Mouse (Mus musculus) erythroid progenitor cell, adult 5-6 weeks (primary cell): ENCODE measurements around the gene Upp2. TPM values are rescaled to one million over a fixed set of nuclear protein-coding genes. Genes with fewer than 3 reads are reported as not detected.

Experiments used
- ATAC-seq: replicated peaks from 2 replicates; pipeline ENCODE4 v1.8.0; 2016; ENCODE audit warnings: moderate number of reproducible peaks, mild to moderate bottlenecking, moderate TSS enrichment, inconsistent platforms; ENCODE audit not compliant: poor library complexity, low FRiP score, severe bottlenecking
- total RNA-seq, 2 experiments: library from RNA; stranded (forward) in 1 of 2; stranded (reverse) in 1 of 2; fragments of 150-400 nt in 1 of 2; fragments of 186-747, 209-891 nt in 1 of 2; gene quantifications; 2 replicates each; pipeline versions ENCODE4 v1.2.3 to v1.2.4; 2015 to 2017; ENCODE audit warnings: low replicate concordance in 2 of 2

The Upp2 gene
- total RNA-seq (2015; ENCODE audit: low replicate concordance) (not detected in 2 replicates), total RNA-seq (2017; ENCODE audit: low replicate concordance) (2.7 TPM in 1 of 2 replicates, not detected in the other)

DNA sequence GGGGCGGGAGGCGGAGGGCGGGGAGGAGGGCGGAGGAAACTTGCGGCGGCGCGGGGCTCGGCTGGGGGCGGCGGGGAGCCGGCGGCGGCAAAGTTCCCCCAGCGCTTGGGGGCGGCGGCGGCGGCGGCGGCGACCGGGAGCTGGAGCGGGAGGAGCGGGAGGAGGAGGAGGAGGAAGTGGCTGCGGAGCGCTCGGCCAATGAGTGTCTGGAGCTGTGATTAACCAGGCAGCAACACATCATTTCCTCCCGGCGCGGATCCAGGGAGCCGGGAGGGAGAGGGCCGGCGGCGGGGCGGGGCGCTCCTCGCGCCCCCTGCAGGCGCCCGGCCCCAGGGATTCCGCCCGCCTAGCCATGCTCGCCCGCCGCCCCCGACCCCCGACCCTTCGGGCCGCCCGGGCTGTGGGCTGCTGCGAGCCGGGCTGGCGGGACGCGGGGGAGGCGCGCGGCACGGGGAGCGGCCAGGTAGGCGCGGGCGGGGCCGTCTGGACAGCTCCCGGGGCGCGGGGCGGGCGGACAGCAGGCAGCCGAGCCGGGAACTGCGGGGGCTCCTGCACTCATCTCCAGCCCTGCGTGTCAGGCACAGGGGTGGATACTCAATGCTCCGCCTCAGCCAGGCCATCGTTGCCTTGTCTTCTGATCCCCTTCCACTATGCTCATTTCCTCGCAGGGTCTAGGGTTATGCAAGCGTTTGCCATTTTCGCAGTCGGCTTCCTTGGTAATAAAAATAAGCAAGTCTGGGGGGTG lies at the start of gene Upp2, which contains the start of gene Acvr1:
Upp2 (plus strand) TSS at position 233 of the 745 bp plus-strand sequence.
Acvr1 (minus strand) TSS at position 92 of the 745 bp plus-strand sequence.
- no peak for ATAC-seq

DNA sequence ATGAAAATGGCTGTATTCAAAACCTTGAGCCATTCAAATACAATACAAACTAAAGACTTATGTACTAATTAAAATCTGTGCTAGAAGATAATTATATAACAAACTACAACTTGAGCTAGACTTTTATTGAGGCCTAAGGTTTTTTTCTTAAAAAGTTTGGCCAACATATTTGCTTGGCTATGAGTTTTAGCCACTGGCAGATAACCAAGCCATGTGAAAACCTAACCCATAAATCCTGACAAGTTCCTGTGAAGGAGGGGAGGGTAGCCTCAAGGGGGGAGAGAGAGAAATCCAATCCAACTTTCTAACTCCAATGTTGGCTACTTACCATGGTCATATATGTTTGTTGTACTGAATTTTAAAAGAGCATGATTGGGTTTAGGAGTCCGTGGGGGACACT lies 48.6 kb upstream of the Upp2 start:
- ATAC-seq = no peak

DNA sequence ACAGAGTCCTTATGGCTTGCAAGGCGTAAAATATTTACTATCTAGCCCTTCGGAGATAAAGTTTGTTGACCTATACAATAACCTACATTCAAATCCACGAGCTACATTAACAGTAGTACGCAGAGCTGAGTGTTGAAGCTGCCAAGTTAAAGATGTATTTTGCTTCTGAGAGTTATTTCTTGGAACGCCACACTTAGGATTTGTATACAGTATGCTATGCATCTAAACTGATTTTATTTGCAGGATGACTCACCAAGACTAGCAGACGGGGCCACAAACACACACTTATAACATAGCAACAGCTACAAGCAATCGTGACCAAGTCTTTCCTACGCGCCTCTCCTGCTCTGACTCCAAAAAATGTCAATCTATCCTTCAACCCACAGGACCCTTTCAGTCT lies 46.4 kb upstream of the Upp2 start:
- ATAC-seq = no peak

DNA sequence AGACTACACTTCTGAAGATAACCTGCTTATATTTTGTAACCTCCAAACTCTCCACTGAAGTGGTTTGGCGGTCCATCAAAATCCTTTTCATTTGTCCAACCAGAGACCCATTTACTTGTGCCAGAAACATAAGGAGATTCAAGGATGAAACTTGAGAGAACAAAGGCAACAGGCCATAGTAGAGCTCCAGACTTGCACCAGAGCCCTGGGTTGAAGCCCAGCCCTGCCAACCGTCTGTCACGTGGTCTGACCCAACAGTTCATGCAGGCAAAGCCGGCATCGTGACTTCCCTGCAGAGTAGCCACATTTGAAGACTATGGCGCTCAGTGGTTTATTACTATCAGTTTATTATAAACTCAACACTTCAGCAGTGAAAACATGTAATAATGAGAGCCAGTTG lies 45.5 kb upstream of the Upp2 start:
- ATAC-seq = no peak

DNA sequence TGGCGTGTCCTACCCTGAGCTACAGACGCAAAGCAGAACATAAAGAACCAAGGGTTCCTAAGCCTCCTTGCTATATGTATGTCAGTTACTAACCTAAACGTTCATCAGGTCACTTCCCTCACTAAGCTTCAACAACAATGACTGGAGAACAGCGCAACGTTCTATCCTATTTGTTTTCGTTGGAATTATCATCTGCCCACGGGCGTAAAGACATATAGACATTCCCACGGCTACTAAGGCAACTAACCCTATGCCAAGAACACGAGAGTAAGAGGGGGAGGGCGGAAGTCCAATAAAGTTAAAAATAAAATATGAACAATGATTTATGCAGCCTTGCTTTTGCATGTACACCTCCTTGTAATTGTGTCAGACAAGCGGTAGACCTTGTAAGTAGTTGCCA lies 44.0 kb upstream of the Upp2 start:
- no peak for ATAC-seq

DNA sequence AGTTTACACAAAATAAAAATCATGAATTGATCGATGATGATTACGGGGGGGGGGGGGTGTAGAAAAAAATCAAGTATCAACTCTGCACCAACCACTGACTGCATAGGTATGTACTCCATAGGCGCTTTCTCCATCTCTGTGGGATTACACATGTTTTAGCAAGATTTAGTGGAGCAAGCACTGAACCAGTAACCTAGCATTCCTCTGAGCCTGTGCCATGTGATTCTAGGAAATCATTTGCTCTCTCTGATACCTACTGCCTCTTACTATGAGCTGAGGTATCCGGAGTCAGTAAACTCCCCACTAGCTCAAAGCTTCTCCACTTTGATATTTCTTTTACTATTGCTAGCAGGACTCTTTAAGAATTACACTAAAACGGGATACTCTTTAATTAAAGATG lies 43.2 kb upstream of the Upp2 start:
- no peak for ATAC-seq

DNA sequence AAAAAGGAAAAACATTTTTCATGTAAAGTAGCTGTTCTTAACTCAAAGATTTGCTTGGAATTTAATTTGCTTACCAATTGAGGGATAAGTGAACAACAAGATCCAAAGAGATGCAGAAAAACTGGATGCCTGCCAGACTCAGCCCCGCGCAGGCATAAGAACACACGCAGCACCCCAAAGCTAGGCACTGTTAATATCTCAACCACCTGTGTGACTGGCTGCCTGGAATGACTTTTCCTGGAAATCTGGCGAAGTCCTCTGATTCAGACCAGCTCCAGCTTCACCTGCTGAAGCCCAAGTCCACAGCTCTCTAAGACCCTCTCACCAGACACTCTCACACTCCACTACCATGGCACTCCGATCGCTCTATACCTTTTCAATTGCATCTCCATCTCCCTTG lies 42.7 kb upstream of the Upp2 start:
- ATAC-seq = no peak

DNA sequence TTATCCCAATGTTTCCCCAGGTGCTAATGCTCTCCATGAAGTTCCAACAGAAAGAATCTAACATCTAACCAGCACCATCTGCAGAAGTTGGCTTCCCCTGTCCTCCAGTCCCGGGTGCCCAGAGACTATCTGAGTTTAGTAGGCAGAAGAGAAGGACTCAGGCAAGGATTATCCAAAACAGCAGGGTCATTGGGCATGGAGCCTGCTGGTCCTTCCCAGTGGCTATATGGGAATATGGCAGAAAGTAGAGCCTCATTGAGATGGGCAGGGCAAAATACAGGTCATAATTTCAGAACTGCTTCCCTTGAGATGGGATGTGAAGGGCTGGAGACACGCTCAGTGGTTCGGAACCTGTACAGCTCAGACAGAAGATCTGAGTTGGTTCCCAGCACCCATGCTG lies 39.3 kb upstream of the Upp2 start:
- no peak for ATAC-seq

DNA sequence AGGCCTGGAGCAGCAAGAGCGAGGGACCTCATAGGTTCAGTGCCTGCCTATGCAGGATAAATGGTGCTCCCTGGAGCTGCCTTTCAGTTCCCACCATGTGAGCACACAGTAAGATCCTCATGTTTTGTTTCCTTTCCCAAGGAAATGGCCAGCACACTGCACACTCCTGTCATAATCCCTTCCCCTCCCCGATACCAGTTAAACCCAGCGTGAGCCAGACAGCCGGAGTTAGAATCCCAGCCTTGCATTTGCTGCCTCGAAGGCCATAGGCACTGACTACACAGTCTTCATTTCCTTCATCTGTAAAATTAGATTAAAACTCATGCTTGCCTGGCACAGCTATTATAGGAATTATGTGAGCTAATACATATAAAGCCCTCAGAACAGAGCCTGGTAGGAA lies 37.7 kb upstream of the Upp2 start:
- ATAC-seq = no peak

DNA sequence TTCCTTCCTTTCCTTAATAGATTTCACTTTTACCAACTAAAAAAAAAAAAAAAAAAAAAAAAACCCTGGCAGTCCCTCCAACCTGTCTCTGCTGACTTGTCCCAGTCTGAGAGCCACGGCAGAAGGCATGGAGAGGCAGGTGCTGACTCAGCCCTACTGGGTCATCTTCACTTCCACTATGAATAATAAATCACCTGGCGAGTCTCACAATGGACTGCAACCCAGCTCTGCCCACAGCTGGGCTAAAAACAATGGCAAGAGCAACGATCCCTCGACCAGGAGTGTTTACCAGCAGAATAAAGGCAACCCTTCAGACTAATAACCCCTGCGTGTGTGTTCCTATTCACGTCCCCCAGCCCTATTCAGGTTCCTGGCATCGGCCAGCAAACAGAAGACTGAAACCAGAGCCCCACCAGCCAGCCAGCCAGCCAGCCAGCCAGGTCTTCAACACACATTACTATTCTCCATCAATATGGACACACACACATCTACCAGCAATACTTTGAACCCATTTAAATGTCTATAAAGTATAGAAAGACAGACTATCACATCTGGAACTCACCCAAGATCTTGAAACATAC lies 37.1 kb upstream of the Upp2 start:
- no peak for ATAC-seq

DNA sequence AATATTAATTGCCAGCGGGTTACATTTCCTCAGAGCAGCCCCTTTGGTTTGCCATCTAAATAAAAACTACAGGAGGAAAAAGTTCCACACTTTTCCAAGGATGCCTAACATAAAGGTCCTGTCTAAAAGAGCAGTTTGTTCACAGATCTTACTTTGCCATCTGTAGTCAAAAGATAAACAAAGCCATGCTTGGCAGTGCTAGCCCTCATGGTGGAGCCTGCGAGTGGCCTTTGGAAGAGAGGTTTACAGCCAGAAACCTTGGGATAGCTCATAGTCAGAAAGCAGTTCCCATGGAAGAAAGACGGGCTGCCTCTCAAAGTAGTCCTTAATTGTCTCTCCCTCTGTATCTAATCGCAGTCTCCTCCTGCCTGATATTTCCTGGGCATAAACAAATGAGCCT lies 36.6 kb upstream of the Upp2 start:
- no peak for ATAC-seq

DNA sequence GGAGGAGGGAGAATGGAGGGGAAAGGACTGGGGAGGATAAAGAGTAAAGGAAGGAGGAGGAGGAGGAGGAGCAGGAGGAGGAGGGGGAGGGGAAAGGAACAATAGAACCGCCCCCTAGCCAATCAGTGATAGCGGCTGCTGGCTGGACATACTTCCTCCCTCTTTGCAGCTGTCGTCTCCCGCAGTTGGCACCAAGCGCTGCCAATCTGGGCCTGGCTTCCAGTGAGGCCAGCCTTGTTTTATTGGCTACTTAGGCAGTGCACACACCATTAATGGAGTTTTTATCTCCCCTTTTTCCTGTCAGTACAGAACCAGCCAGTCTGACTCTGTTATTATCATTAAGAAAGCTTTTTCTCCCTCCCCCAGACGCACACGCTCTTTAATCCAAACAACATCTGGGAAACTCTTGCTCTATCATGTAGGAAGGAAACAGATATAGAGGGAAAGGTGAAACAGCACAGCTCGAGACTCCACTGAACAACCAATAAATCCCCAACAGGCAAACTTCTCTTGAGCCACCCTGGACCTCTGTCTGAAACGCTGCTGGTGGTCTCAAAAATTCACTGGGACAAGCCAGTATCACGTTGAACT lies 34.7 kb upstream of the Upp2 start:
- no peak for ATAC-seq

DNA sequence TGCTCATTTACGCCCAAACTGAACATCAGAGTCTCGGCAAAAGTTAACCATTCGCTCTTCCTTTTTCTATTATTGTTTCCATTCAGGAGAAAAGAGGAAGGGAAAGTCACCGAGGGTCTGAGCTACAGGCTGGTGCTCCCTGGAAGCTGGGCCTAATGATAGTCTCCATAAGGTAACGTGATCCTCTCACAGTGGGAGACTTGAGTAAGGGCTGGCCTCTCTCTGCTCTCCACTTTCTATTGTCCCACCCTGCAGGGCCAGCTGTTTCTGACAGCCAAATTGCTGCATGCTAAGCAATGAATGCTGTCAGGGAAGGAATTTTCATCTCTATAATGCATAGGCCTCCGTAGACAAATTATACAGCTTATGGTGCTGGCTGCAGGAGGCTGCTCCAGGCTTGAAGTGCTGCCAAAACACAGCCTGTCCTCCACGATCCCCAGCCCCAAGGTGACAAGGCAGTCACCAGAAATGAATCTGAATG lies 33.5 kb upstream of the Upp2 start:
- no peak for ATAC-seq

DNA sequence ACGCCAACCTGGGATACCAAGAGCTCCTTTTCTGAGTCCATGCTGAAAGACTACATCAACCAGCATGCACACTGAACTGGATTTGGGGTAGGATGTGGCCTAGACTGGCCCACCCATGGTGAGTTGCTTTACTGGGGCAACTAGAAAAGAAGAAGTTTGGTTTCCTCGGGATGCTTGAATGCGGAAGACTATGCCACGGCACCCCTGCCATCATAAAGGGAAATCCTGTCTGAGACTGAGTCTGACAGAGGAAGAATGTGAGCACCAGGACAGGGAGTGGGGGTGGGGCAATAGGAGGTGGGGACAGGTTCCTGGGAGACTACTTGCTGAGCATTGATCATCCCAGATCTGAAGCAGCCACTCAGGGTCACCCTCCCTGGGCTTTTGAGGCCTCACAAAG lies 32.7 kb upstream of the Upp2 start:
- no peak for ATAC-seq

DNA sequence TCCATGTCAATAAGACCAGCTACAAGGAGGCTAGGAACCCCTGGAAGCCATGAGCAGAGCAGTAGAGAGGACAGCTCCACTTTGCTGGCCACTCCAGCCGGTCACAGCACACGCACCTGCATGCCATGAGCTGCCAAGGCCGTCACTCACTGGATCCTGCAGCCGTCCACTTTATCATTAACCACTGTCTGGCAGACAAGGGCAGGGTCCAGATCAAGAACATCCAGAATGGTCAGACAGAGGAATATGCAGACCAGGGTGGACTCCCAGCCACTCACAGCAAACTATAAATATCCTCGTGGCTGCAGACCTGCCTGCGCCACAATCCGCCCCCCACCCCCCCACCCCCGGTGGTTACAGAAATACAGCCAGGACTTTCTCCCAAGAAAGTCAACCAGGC lies 31.9 kb upstream of the Upp2 start:
- ATAC-seq = no peak

DNA sequence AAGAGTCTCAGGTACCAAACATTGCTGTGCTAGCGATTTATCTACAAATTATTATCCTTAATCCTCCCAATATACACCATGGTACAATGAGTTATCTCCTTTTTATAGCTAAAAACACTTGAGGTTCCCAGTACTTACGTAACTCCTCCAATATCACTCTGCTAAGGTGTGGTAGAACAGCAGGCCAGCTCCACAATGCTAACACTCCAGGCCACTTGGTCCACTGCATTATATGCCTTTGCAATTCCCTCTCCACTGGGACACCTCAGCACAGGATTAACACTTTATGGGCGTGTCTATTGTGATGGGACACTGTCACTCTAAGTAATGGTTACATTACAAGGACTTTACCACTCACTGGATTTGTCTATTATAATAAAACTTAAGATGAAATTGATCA lies 30.3 kb upstream of the Upp2 start:
- ATAC-seq = no peak

DNA sequence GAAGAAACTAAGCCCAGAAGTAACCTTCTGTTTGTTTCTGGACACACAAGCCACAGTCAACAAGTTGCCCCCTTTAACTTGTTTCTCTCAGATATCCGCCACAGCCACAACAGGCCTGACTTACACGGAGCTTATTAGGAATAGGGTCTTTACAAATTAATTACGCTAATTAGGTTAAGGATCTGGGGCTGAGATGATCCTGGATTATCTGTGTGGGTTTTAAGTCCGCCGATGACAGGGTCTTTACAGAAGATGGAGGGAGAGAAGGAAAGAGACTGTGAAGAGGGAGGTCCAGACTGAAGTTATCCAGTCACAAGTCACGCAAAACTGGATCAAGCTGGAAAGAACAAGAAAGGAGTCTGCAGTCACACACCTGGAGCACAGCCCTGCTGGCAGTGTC lies 28.9 kb upstream of the Upp2 start:
- ATAC-seq = no peak

DNA sequence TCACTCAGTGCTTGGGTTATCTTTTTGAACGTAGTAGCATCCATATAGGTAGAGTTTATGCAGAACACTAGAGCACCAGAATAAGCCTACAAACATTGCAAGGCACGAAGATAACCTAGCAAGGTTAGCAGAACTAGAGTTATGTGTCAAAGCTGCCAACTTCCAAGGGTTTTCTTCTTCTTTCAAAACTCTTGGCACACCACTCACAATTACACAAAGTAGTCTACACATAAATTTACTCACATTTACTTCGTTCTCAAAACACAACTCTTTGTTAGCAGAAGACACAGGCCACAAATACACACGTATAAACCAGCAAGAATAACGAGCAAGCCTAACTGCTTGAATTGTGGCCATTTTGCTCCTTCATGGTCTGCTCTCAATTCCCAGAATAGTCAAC lies 23.8 kb upstream of the Upp2 start:
- ATAC-seq = no peak

DNA sequence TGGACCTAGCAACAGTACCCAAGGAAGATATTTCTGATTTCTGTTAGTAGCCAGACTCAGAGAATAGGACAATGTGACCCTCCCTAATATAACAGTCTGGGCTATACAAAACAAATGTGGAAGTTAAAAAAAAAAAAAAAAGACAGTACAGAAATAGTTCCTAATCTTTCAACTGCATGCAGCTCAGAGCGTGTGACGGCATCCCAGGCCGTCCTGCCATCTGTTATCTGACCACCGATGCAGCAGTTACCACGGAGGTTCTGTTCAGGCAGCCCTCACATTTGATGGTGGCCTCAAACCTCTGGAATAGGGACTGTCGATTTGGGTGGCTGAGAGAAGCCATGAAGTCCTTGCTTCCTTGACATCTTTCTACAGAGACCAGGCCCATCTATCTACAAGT lies 22.7 kb upstream of the Upp2 start:
- no peak for ATAC-seq

DNA sequence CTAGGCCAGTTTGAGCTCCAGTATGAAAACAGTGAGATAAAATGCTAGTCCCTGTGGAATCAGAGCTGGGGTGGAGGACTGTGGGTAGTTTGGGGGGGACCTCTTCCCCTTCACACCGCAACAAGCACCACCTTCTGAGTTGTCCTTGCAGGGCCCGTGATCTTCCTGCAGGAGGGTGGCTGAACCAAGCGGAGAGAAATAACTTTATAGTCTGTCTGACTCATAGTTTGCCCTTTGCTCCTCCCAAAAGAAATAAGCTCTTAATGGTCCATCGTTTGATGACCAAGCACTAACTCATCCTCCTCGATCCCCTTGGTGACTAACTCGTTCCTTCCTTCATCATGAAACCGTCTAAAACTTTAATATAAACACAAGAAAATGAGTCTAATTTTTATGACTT lies 20.8 kb upstream of the Upp2 start:
- no peak for ATAC-seq

DNA sequence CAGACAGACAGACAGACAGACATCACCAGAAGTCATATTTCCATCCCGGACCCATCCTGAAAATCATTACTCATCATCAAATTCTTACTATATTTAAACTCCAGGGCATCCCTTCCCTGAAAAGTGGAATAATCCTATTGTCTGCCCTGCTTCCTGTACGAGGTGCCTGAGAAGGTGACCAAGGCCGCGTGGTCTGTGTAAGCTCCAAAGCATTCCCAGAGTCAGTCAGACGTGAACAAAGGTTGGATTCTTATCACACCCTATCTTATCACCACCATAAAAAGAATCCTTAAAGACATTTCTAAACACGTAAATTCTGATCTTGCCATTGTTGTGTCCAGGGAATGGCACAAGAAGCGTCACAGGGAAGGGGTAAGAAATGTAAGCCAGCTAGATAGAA lies 18.2 kb upstream of the Upp2 start:
- no peak for ATAC-seq
